Mouse (Mus musculus): ENCODE measurements around the gene Nr1i3. TPM values are rescaled to one million over a fixed set of nuclear protein-coding genes. Genes with fewer than 3 reads are reported as not detected.
A peak's percentile ranks its signal among the peaks of the same experiment; 100 is the strongest.

Nr1i3 gene
- polyA plus RNA-seq, 1 experiment from 2014 or later = 0.21 TPM

GRCm38 (mm10) chr1:171268341-171268740 lies 54.6 kb downstream of the Nr1i3 start:
- H3K36me3 ChIP-seq (replicated peaks) = peaks cover 18% of the 10 kb centered on the region
- H3K9me3 ChIP-seq = no peaks in the 10 kb centered on the region
- no peak overlapping the region for H3K27ac ChIP-seq (replicated peaks)
- DNase-seq (ENCODE audit: low spot score) = no peak
- WGBS = 68% methylated on average over 1 of the region's 1 CpGs
- H3K4me3 ChIP-seq = no peak overlapping the region
- no peaks in the 10 kb centered on the region for H3K27me3 ChIP-seq (replicated peaks; ENCODE audit: low read depth, poor library complexity, severe bottlenecking)
- H3K4me1 ChIP-seq = peaks cover 29% of the 10 kb centered on the region

- DNase-seq (ENCODE audit: low spot score) = peak; percentile 97
- H3K4me1 ChIP-seq = peaks cover 25% of the 10 kb centered on the region
- peak within 1 kb of the TSS; percentile 90 for H3K27ac ChIP-seq (replicated peaks)
- H3K4me3 ChIP-seq = peak within 1 kb of the TSS; percentile 83
- H3K27me3 ChIP-seq (replicated peaks; ENCODE audit: low read depth, poor library complexity, severe bottlenecking) = no peaks in the 10 kb centered on the region
- WGBS = 3% methylated on average over 36 of the region's 36 CpGs
- no peaks in the 10 kb centered on the region for H3K9me3 ChIP-seq
- peaks cover 35% of the 10 kb centered on the region for H3K36me3 ChIP-seq (replicated peaks)
These were observed 56.2 kb downstream of the Nr1i3 start, which contains the start of gene B4galt3 for GRCm38 (mm10) chr1:171269848-171270572. Gene B4galt3, plus strand, starts transcription at chr1:171270328.

Other genes with a start within 250 kb of the Nr1i3 start
- not detected in 2 replicates for gene Fcgr2b, start 237.4 kb upstream of the Nr1i3 start, polyA plus RNA-seq (2016; fragmentation: Nextera tagmentation; extraction: Ambion mirVana)
- gene Fcgr4, start 195.1 kb upstream of the Nr1i3 start, polyA plus RNA-seq (2016; fragmentation: Nextera tagmentation; extraction: Ambion mirVana) = 0.31 TPM in 1 of 2 replicates, not detected in the other
- gene Fcgr3, start 149.0 kb upstream of the Nr1i3 start, polyA plus RNA-seq (2016; fragmentation: Nextera tagmentation; extraction: Ambion mirVana) = 3.8 and 5.5 TPM in 2 replicates
- gene Cfap126, start 100.1 kb upstream of the Nr1i3 start, polyA plus RNA-seq (2016; fragmentation: Nextera tagmentation; extraction: Ambion mirVana) = 1.1 and 2.0 TPM in 2 replicates
- gene Sdhc, start 63.4 kb upstream of the Nr1i3 start, polyA plus RNA-seq (2016; fragmentation: Nextera tagmentation; extraction: Ambion mirVana) = 260 and 264 TPM in 2 replicates
- gene Mpz, start 63.3 kb upstream of the Nr1i3 start, polyA plus RNA-seq (2016; fragmentation: Nextera tagmentation; extraction: Ambion mirVana) = 0.48 and 0.91 TPM in 2 replicates
- gene Pcp4l1, start 17.7 kb upstream of the Nr1i3 start, polyA plus RNA-seq (2016; fragmentation: Nextera tagmentation; extraction: Ambion mirVana) = 5.2 and 6.7 TPM in 2 replicates
- 32.4 and 33.3 TPM in 2 replicates for gene Tomm40l, start 8.5 kb downstream of the Nr1i3 start, polyA plus RNA-seq (2016; fragmentation: Nextera tagmentation; extraction: Ambion mirVana)
- gene Apoa2, start 11.1 kb downstream of the Nr1i3 start, polyA plus RNA-seq (2016; fragmentation: Nextera tagmentation; extraction: Ambion mirVana) = 2.7 and 3.1 TPM in 2 replicates
- gene Fcer1g, start 20.4 kb downstream of the Nr1i3 start, polyA plus RNA-seq (2016; fragmentation: Nextera tagmentation; extraction: Ambion mirVana) = 12.4 and 16.5 TPM in 2 replicates
- gene Adamts4, start 36.5 kb downstream of the Nr1i3 start, polyA plus RNA-seq (2016; fragmentation: Nextera tagmentation; extraction: Ambion mirVana) = 11.8 and 12.7 TPM in 2 replicates
- gene Ndufs2, start 37.4 kb downstream of the Nr1i3 start, polyA plus RNA-seq (2016; fragmentation: Nextera tagmentation; extraction: Ambion mirVana) = 269 and 279 TPM in 2 replicates
- 68.7 and 70.8 TPM in 2 replicates for gene B4galt3, start 56.4 kb downstream of the Nr1i3 start, polyA plus RNA-seq (2016; fragmentation: Nextera tagmentation; extraction: Ambion mirVana)
- 52.0 and 57.5 TPM in 2 replicates for gene Ppox, start 67.2 kb downstream of the Nr1i3 start, polyA plus RNA-seq (2016; fragmentation: Nextera tagmentation; extraction: Ambion mirVana)
- 106 and 107 TPM in 2 replicates for gene Usp21, start 74.0 kb downstream of the Nr1i3 start, polyA plus RNA-seq (2016; fragmentation: Nextera tagmentation; extraction: Ambion mirVana)
- gene Ufc1, start 81.1 kb downstream of the Nr1i3 start, polyA plus RNA-seq (2016; fragmentation: Nextera tagmentation; extraction: Ambion mirVana) = 100 and 105 TPM in 2 replicates
- gene Dedd, start 115.2 kb downstream of the Nr1i3 start, polyA plus RNA-seq (2016; fragmentation: Nextera tagmentation; extraction: Ambion mirVana) = 50.3 and 50.4 TPM in 2 replicates
- gene Nit1, start 131.7 kb downstream of the Nr1i3 start, polyA plus RNA-seq (2016; fragmentation: Nextera tagmentation; extraction: Ambion mirVana) = 33.6 and 36.8 TPM in 2 replicates
- gene Pfdn2, start 131.7 kb downstream of the Nr1i3 start, polyA plus RNA-seq (2016; fragmentation: Nextera tagmentation; extraction: Ambion mirVana) = 156 TPM in 2 replicates
- 1.2 and 1.6 TPM in 2 replicates for gene Klhdc9, start 146.8 kb downstream of the Nr1i3 start, polyA plus RNA-seq (2016; fragmentation: Nextera tagmentation; extraction: Ambion mirVana)
- gene Nectin4, start 156.1 kb downstream of the Nr1i3 start, polyA plus RNA-seq (2016; fragmentation: Nextera tagmentation; extraction: Ambion mirVana) = 2.6 and 4.6 TPM in 2 replicates
- gene Arhgap30, start 175.0 kb downstream of the Nr1i3 start, polyA plus RNA-seq (2016; fragmentation: Nextera tagmentation; extraction: Ambion mirVana) = 0.65 and 0.72 TPM in 2 replicates
- gene Usf1, start 197.3 kb downstream of the Nr1i3 start, polyA plus RNA-seq (2016; fragmentation: Nextera tagmentation; extraction: Ambion mirVana) = 138 and 139 TPM in 2 replicates
- 6.0 and 9.0 TPM in 2 replicates for gene Tstd1, start 204.9 kb downstream of the Nr1i3 start, polyA plus RNA-seq (2016; fragmentation: Nextera tagmentation; extraction: Ambion mirVana)
- 34.7 and 37.6 TPM in 2 replicates for gene F11r, start 223.6 kb downstream of the Nr1i3 start, polyA plus RNA-seq (2016; fragmentation: Nextera tagmentation; extraction: Ambion mirVana)

Data from embryonic facial prominence, embryonic 10.5 days (tissue).